Mouse (Mus musculus) CH12.LX (cell line): ENCODE measurements at regions not wholly inside any gene's neighbourhood (a gene's known extent, or its start where the extent isn't known, plus 50 kb on each side); places are given as distances from the start of the nearest gene placed in this dataset.

ENCODE experiments used
- DNase-seq: peaks from one replicate; pipeline ENCODE4 v3.0.0-alpha.2; 2013; ENCODE audit errors: extremely low read depth
- H3K27ac ChIP-seq: 2 replicates; pipeline ENCODE4 v1.5.1; 2012; ENCODE audit warnings: low read depth, mild to moderate bottlenecking, control low read depth, moderate library complexity; ENCODE audit not compliant: insufficient read depth
- H3K27me3 ChIP-seq: replicated peaks from 2 replicates; pipeline ENCODE3; 2012; ENCODE audit warnings: inconsistent platforms
- H3K36me3 ChIP-seq, 2 experiments: replicated peaks in 1 of 2; 2 replicates each; pipeline versions ENCODE3 to v1.6.1; 2012; ENCODE audit warnings: inconsistent platforms in 1 of 2, low read length in 1 of 2, mild to moderate bottlenecking in 1 of 2, mixed read lengths in 1 of 2, moderate library complexity in 1 of 2; ENCODE audit not compliant: control insufficient read depth in 1 of 2, insufficient read depth in 1 of 2
- H3K4me1 ChIP-seq, 2 experiments: 2 replicates each; pipeline ENCODE4 v1.6.1; 2012; ENCODE audit warnings: inconsistent platforms in 1 of 2, moderate library complexity in 1 of 2; ENCODE audit not compliant: insufficient read depth in 2 of 2, control insufficient read depth in 1 of 2
- H3K4me2 ChIP-seq: 2 replicates; pipeline ENCODE4 v1.6.1; 2012; ENCODE audit warnings: low read depth, mild to moderate bottlenecking, control low read depth; ENCODE audit not compliant: poor library complexity, insufficient read depth, severe bottlenecking
- H3K4me3 ChIP-seq, 3 experiments: fragments of 150-350 bp in 1 of 3; sonication (generic) in 1 of 3; replicated peaks in 1 of 3; 2 replicates each; pipeline versions ENCODE3 to v1.5.1; 2011 to 2012; ENCODE audit warnings: low read depth in 2 of 3, low read length in 2 of 3, mild to moderate bottlenecking in 2 of 3, moderate library complexity in 2 of 3, control low read depth in 1 of 3, improper control_type of control experiment in 1 of 3, inconsistent platforms in 1 of 3, mixed read lengths in 1 of 3; ENCODE audit not compliant: poor library complexity in 1 of 3
- H3K79me2 ChIP-seq: replicated peaks from 2 replicates; pipeline ENCODE4 v1.6.1; 2012; ENCODE audit warnings: mild to moderate bottlenecking, moderate library complexity; ENCODE audit not compliant: control insufficient read depth, poor library complexity, insufficient read depth, severe bottlenecking; ENCODE audit errors: extremely low read depth
- H3K9ac ChIP-seq: 2 replicates; pipeline ENCODE4 v1.6.1; 2012; ENCODE audit warnings: low read depth, mild to moderate bottlenecking, control low read depth, moderate library complexity; ENCODE audit not compliant: insufficient read depth
- H3K9me3 ChIP-seq: replicated peaks from 2 replicates; pipeline ENCODE3; 2012; ENCODE audit warnings: low read length, inconsistent platforms, mixed read lengths
- BHLHE40 ChIP-seq: IDR thresholded peaks from 2 replicates; pipeline ENCODE4 v1.6.1; 2011; ENCODE audit warnings: mild to moderate bottlenecking, low read depth, low read length, improper control_type of control experiment
- CHD1 ChIP-seq: IDR thresholded peaks from 2 replicates; pipeline ENCODE4 v1.6.1; 2012; ENCODE audit warnings: low read depth, low read length, improper control_type of control experiment, inconsistent platforms
- ETS1 ChIP-seq: conservative IDR thresholded peaks from 2 replicates; pipeline ENCODE4 v1.6.1; 2012; ENCODE audit warnings: low read depth, mild to moderate bottlenecking, inconsistent platforms, low read length, improper control_type of control experiment, moderate library complexity
- GABPA ChIP-seq: IDR thresholded peaks from 2 replicates; pipeline ENCODE4 v1.6.1; 2012; ENCODE audit warnings: low read depth, low read length, improper control_type of control experiment, inconsistent platforms; ENCODE audit not compliant: insufficient replicate concordance
- HCFC1 ChIP-seq: IDR thresholded peaks from 2 replicates; pipeline ENCODE4 v1.6.1; 2012; ENCODE audit warnings: low read depth, mild to moderate bottlenecking, inconsistent platforms, low read length, improper control_type of control experiment
- JUN ChIP-seq: IDR thresholded peaks from 2 replicates; pipeline ENCODE4 v1.6.1; 2011; ENCODE audit warnings: low read depth, mild to moderate bottlenecking, low read length, improper control_type of control experiment, moderate library complexity; ENCODE audit not compliant: insufficient read depth
- JUND ChIP-seq: conservative IDR thresholded peaks from 2 replicates; pipeline ENCODE4 v1.6.1; 2011; ENCODE audit warnings: low read depth, low read length, improper control_type of control experiment
- KAT2A ChIP-seq: IDR thresholded peaks from 2 replicates; pipeline ENCODE4 v1.6.1; 2012; ENCODE audit warnings: low read length, improper control_type of control experiment, inconsistent platforms; ENCODE audit not compliant: insufficient replicate concordance
- MAFK ChIP-seq: IDR thresholded peaks from 2 replicates; pipeline ENCODE4 v1.6.1; 2011; ENCODE audit warnings: low read length, improper control_type of control experiment; ENCODE audit not compliant: insufficient replicate concordance
- MAX ChIP-seq: IDR thresholded peaks from 2 replicates; pipeline ENCODE4 v1.6.1; 2011; ENCODE audit warnings: low read length, improper control_type of control experiment
- MAZ ChIP-seq: IDR thresholded peaks from 2 replicates; pipeline ENCODE4 v1.6.1; 2012; ENCODE audit warnings: low read depth, mild to moderate bottlenecking, inconsistent platforms, low read length, improper control_type of control experiment, moderate library complexity
- MYC ChIP-seq: IDR thresholded peaks from 2 replicates; pipeline ENCODE4 v1.6.1; 2011; ENCODE audit warnings: low read depth, mild to moderate bottlenecking, improper control_type of control experiment, low read length
- NRF1 ChIP-seq: IDR thresholded peaks from 2 replicates; pipeline ENCODE4 v1.6.1; 2014; ENCODE audit warnings: low read depth, mild to moderate bottlenecking, inconsistent platforms, low read length, improper control_type of control experiment, moderate library complexity
- PAX5 ChIP-seq: IDR thresholded peaks from 2 replicates; pipeline ENCODE4 v1.6.1; 2012; ENCODE audit warnings: low read length, inconsistent platforms, mixed read lengths
- RAD21 ChIP-seq: IDR thresholded peaks from 2 replicates; pipeline ENCODE4 v1.6.1; 2011; ENCODE audit warnings: low read depth, mild to moderate bottlenecking, low read length, improper control_type of control experiment, moderate library complexity
- SIN3A ChIP-seq: IDR thresholded peaks from 2 replicates; pipeline ENCODE4 v1.6.1; 2012; ENCODE audit warnings: low read length, improper control_type of control experiment, inconsistent platforms
- SMC3 ChIP-seq: IDR thresholded peaks from 2 replicates; pipeline ENCODE4 v1.6.1; 2011; ENCODE audit warnings: low read depth, low read length, improper control_type of control experiment
- UBTF ChIP-seq: IDR thresholded peaks from 2 replicates; pipeline ENCODE4 v1.6.1; 2012; ENCODE audit warnings: low read depth, mild to moderate bottlenecking, inconsistent platforms, low read length, improper control_type of control experiment, moderate library complexity
- USF1 ChIP-seq: IDR thresholded peaks from 2 replicates; pipeline ENCODE4 v1.6.1; 2014; ENCODE audit warnings: low read depth, mild to moderate bottlenecking, inconsistent platforms, low read length, improper control_type of control experiment
- ZMIZ1 ChIP-seq: IDR thresholded peaks from 2 replicates; pipeline ENCODE4 v1.6.1; 2012; ENCODE audit warnings: low read depth, mild to moderate bottlenecking, inconsistent platforms, low read length, improper control_type of control experiment
- dilution Hi-C: fragments of 300-500 bp; cut with MboI; formaldehyde crosslinking; loops from 2 replicates; pipeline ENCODE4 v1.14.3; 2020; ENCODE audit warnings: low sequenced_read_pairs; ENCODE audit not compliant: extremely low pct_unique_long_range_greater_than_20kb, extremely low pct_ligation_motif_present
- in situ Hi-C: fragments of 300-500 bp; cut with MboI; formaldehyde crosslinking; loops from 3 replicates; pipeline ENCODE4 v1.14.3; 2019; ENCODE audit warnings: low sequenced_read_pairs, low pct_ligation_motif_present, low pct_unique_long_range_greater_than_20kb, mixed read lengths

DNA sequence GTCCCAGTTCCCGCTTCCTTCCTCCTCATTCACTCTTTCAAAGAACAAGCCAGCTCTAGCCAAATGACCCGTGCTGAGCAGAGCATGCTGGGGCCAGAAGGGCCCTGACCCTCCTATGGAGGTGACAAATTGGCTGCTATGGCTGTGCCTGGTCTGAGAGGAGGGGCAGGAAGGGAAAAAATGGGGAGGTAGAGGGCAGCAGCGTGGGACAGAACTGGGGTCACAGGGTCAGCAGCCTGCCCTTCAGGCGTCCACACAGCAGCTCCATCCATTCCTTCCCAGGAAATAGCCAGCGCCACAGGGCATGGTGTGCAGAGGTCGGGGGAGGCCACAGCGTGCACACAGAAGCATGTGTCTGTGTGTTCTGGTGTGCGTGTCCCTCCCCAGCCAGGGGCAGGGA, 292.2 kb upstream of the Tbx3 start:
- dilution Hi-C loops (no loop called here), in situ Hi-C loops (no loop called here)
- H3K4me2 ChIP-seq: no peak overlapping the region

DNA sequence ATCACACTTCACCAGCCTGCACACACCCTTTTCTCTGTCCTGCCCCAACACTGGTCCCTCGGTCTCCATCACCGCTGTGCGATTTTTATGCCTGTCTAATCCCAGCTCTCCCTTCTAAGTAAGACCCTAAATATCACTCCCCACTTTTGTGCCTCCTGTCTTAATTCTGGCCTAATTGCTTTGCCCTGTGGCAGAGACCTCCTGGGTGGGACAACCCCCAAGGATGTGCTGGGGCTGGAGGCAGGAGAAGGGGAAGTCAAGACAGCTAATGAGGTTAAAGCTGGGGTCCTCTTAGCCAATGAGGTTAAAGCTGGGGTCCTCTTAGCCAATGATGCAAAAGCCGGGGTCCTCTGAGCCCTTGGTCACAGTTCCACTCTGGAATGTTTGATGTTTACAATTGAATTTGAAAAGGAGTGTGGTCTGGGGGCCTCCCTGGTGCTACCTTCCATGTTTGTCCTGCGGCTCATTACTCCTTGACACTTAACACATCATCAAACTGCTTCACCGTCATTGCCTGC, 290.5 kb upstream of the Tbx3 start:
- Histone ChIP-seq H3K4me2 (no peak overlapping the region), H3K27ac (no peak overlapping the region), H3K27me3 (no peaks in the 10 kb centered on the region)
- no peak for TF ChIP-seq ETS1
- TF ChIP-seq SIN3A: no peak
- no peak for TF ChIP-seq SMC3
- no peak for TF ChIP-seq HCFC1
- no peak for TF ChIP-seq UBTF
- TF ChIP-seq MAFK: no peak
- TF ChIP-seq, all 38 proteins: peak for 0
- no peaks in the 10 kb centered on the region for H3K4me1 ChIP-seq
- H3K9me3 ChIP-seq: peaks cover 90% of the 10 kb centered on the region
- H3K36me3 ChIP-seq: no peaks in the 10 kb centered on the region
- H3K9ac ChIP-seq: no peak overlapping the region
- dilution Hi-C loops (no loop called here), in situ Hi-C loops (no loop called here)
- no peak for DNase-seq
- no peak overlapping the region for H3K4me3 ChIP-seq
- no peaks in the 10 kb centered on the region for H3K79me2 ChIP-seq

More for the DNA sequence above, 292.2 kb upstream of the Tbx3 start:
- Histone ChIP-seq H3K9ac (no peak overlapping the region), H3K4me1 (no peaks in the 10 kb centered on the region), H3K27ac (no peak overlapping the region), H3K36me3 (no peaks in the 10 kb centered on the region), H3K79me2 (no peaks in the 10 kb centered on the region), H3K4me3 (no peak overlapping the region), H3K27me3 (no peaks in the 10 kb centered on the region), H3K9me3 (peaks cover 88% of the 10 kb centered on the region)
- TF ChIP-seq ZMIZ1 (no peak), HCFC1 (no peak), CHD1 (no peak), UBTF (no peak), GABPA (no peak), PAX5 (no peak), JUN (no peak), MYC (no peak), USF1 (no peak), MAZ (no peak), JUND (no peak), BHLHE40 (no peak), MAX (no peak), RAD21 (no peak), KAT2A (no peak), ETS1 (no peak), NRF1 (no peak)
- no peak for DNase-seq
